Mouse (Mus musculus): ENCODE results near the gene Dcaf11.

Dcaf11 gene

GRCm38 (mm10) chr14:55559799-55560201 lies at the start of gene Dcaf11:
Dcaf11 (plus strand) TSS chr14:55560006.
- CTCF ChIA-PET, result no interaction called here

- CTCF ChIA-PET, result no interaction called here
Observed at GRCm38 (mm10) chr14:55510125-55510731, 49.6 kb upstream of the Dcaf11 start, which contains the start of gene Cpne6. Cpne6 (plus strand) TSS chr14:55510445.

DNA sequence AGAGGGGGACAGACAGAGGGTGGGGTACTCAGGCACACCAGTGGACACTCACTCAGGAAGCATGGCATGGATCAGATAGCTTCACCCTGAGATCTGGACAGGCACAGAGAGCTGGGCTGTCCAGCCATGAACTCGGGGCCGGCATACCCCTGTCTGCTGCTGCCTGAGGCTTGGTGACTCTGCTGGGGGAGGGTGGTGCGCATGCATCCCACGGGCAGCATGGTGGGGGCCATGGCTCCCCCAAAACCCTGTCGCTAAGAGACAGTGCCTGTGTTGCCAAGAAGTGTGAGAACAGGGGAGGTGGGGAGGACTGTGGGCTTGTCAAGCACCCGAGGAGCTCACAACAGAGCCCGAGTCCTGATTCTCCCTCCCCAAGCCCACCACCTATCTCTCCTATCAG lies 48.8 kb upstream of the Dcaf11 start:
- CTCF ChIA-PET, result no interaction called here

DNA sequence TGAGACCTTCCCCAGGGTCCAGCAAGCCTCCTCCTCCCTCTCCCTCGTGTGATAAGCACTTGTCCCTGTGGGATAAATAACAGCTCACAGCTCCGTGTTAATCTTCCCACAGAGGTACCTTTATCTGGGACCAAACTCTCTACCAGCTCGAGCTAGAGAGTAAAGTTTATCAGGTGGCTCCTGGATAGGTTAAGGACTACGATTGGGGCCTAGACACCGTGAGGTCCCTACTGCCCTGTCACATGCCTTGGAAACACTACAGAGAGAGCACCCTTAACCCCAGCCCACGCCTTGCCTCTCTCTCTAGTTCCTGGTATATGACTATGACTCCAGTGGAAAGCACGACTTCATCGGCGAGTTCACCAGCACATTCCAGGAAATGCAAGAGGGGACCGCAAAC lies 45.9 kb upstream of the Dcaf11 start:
- CTCF ChIA-PET, result no interaction called here

DNA sequence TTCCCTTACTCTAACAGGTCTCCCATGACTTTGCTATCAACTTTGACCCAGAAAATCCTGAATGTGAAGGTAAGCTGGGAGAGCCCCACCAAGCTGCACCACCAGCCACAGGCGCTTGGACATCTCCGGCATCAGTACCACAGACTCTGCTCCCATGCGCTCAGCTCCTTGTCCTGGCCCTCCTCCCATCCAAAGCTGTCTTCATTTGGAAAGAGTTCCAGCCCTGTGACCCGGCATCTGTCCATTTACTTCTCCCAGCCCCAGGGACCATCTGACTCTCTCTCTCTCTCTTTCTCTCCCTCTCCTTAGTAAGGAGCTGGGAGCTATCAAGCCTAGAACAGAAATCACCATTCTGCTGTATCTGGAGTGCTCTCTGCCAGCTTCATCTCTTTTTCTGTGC lies 44.0 kb upstream of the Dcaf11 start:
- CTCF ChIA-PET, result no interaction called here

DNA sequence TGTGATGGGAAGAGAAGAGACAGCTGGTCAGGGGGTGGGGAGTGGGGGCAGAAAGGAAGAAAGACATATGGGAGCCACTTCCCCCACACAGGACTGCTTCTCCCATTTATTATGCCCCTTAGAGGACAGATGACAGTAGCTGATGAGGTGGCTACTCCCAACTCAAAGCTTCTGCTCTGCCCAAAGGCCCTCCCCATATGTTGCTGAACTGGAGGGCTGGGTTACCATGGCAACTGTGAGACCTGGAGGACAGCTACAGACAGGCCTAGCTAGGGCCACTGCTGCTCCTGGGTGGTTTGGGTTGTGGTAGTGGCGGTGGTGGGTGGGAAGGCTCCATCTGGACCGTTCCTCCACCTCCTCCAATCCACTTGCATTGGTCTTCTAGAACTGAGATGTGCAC lies 40.9 kb upstream of the Dcaf11 start:
- CTCF ChIA-PET, result interaction anchor here (0.6 kb wide), 1 partner anchor 22 kb away, joined by 5 read pairs; no protein-coding TSS in a partner anchor

DNA sequence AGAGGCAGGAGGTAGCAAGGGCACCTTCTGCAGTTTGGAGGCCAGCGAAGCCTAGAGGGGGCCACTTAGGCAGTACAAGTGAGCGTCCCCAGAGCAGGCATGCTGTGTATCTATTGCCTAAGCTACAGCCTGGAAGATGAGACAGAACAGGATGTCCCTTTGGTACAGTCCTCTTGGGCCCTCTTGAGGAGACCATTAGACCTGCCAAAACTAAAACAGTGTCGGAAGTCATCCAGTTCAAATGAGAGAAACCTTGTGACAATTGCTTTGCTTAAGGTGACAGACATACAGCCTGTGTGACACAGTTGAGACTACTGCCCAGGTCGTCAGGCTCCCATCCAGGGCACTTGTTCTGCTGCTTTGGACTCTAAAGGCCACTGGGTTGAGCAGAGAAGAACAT lies 40.2 kb upstream of the Dcaf11 start:
- CTCF ChIA-PET, result no interaction called here

GRCm38 (mm10) chr14:55520451-55521361 lies 39.1 kb upstream of the Dcaf11 start:
- CTCF ChIA-PET, result interaction anchor here (0.6 kb wide), 1 partner anchor 1614 kb away, joined by 5 read pairs; no protein-coding TSS in a partner anchor

DNA sequence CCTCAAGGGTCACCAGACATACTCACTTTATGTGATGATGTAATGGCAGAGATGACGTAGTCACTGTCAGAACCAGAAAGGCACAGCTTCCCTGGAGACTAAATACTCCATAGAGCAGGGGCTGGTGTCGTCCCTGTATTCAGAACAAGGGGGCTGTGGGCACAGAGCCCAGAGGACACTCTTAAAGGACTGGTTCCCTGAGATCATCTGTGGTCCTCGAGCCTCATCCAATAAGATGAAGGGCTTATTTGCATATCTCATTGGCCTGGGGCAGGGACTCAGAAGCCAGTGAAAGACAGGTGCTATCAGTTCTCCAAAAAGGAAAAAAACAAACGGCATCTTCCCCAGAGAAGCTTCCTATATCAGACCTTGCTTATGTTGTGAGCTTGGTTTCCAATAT lies 35.7 kb upstream of the Dcaf11 start:
- CTCF ChIA-PET, result no interaction called here

DNA sequence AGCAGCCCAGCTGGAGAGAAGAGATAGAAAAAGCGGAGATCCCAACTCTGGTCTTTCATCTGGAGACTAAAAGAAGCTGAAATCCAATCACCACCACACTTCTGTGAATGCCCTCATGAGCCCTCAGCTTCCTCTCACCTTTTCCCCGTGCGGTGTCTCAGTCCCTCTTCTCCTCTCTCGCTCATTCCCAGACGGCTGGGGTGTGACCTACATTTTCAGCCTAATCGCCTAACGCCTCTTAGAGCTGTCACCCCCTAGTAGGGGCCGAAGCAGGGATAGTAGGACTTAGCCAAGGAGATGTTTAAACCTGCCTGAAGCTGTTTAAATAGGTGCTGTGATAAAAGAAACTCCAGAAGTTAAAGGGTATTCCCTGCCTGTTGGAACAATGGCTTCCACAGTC lies 35.0 kb upstream of the Dcaf11 start, which contains the start of gene Nrl:
Gene Nrl (minus strand): TSS at position 197 of the 400 bp plus-strand sequence.
- CTCF ChIA-PET, result no interaction called here

DNA sequence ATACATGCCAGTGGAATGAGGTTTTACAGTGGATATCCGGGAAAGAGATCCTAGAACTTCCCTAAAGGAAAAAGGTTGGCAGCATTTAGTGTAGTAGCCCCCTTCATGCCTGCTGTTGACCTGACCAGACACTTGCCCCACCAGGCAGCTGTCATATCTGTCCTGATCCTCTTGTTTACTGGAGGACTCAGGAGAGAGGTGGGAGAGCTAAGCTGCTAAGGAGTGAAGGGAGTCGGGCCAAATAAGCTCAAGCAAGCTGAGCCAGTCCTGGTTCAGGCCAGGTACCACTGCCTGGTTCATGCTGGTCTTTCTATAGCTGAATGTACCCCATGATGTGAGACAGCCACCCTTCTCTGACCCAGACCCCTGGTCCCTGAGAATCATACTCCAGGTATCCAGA lies 33.1 kb upstream of the Dcaf11 start:
- CTCF ChIA-PET, result interaction anchor here (0.9 kb wide), 1 partner anchor 48 kb away, joined by 5 read pairs; no protein-coding TSS in a partner anchor

DNA sequence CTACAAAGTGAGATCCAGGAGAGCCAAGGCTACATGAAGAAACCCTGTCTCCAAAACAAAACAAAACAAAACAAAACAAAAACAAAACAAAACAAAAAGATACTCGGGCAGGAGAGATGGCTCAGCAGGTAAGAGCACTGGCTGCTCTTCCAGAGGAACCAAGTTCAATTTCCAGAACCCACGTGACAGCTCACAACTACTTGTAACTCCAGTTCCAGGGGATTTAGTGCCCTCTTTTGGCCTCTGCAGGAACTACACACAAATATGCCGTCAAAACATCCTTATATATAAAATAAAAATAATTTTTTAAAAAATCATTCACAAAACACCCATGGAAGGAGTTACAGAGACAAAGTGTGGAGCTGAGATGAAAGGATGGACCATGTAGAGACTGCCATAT lies 31.9 kb upstream of the Dcaf11 start:
- CTCF ChIA-PET, result interaction anchor here (0.6 to 0.7 kb wide), 2 partner anchors 52 to 58 kb away, joined by 4 to 5 read pairs; no protein-coding TSS in a partner anchor

DNA sequence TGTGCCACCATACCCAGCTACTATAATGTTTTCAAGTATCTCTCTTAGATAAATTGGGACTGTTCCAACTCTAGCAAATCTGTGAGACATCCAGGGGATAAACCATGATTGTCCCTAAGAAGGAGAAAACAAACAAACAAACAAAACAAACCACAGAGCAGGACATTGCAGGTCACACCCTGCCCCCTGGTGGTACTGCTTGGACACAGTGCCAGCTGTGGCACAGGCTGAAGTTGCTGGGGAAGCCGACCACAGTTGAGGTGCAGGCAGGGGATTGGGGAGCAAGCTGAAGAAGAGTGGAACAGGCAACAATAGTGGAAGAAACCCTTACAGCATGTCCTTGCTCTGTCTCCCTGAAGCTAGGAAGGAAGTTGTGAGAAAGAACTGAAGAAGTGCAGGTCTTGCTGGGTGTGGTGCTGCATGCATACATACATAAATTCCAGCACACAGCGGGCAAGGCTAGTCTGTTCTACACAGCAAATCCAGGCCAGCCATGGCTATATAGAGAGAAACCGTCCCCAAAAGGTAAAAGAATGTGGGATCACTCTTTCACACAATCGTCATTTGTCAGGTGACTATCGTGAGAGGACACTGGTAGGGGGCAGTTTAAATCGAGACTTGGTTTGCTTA lies 23.6 kb upstream of the Dcaf11 start:
- CTCF ChIA-PET, result interaction anchor here (1.3 kb wide), 1 partner anchor 21 kb away, joined by 4 read pairs; no protein-coding TSS in a partner anchor

DNA sequence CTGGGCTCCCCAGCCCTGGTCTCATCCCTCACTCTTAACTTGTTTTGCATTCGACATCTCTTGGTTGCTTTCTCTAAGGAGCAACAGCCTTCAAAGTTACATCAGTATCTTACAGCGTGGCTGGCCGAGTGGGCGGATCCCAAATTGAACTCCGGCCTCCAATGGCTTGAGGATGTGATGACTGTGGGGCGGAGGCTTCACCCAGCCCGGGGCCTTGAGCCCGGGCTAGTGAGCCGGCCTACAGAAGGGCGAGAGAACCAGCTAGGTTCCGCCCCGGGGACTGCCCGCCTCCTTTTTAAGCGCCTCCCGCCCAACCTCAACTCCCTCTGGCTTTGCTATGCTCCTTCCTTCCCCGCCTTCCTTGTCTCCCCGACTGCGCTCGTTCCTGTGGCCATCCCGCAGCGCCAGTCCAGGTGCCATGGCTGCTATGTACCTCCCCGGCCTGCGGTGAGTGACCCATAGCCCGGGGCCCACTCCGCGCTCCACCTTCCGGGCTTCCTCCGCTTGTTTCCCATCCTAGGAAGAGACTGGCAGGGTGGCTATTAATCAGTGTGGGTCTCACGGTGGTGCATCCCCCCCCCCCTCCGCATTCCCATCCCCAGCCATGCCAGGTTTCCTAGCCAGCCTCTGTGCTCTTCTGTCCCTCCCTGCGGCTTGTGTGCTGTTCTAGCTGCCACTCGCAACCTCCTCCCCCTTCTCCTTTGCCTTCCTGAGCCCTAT lies 19.6 kb upstream of the Dcaf11 start, which contains the start of gene Pck2:
Gene Pck2 (plus strand): TSS at position 200 of the 720 bp plus-strand sequence.
- CTCF ChIA-PET, result interaction anchor here (0.6 to 1.4 kb wide), 3 partner anchors 13 to 60 kb away, joined by 4 to 7 read pairs (median 5); no protein-coding TSS in a partner anchor

- CTCF ChIA-PET, result interaction anchor here (0.7 to 1.4 kb wide), 2 partner anchors 13 to 16 kb away, joined by 4 to 5 read pairs; no protein-coding TSS in a partner anchor
Observed at GRCm38 (mm10) chr14:55540787-55541321, 19.0 kb upstream of the Dcaf11 start.

- CTCF ChIA-PET, result interaction anchor here (0.7 kb wide), 1 partner anchor 14 kb away, joined by 7 read pairs; no protein-coding TSS in a partner anchor
Observed at GRCm38 (mm10) chr14:55542268-55542667, 17.5 kb upstream of the Dcaf11 start.

- CTCF ChIA-PET, result no interaction called here
Observed at GRCm38 (mm10) chr14:55544334-55544733, 15.5 kb upstream of the Dcaf11 start.

- CTCF ChIA-PET, result no interaction called here
Observed at GRCm38 (mm10) chr14:55550191-55550590, 9.6 kb upstream of the Dcaf11 start.

GRCm38 (mm10) chr14:55551347-55551746 lies 8.5 kb upstream of the Dcaf11 start:
- CTCF ChIA-PET, result no interaction called here

DNA sequence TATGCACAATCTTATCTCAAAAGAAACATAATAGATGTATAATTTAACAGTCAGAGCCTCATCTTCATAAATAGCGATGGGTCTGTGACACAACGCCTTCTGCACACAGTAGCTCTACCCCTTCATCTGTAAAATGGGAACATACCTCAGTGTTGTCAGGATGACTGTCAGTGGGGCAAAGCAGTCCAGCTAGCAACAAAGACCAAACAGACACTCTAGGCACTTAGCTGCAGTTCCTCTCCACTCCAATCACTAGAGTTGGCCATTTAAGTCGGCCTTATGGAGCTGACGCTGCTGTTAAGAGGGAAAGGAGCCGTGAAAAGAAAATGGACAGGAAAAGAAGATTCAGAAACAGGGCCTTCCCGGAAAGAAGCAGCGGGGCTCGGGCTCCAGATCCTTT lies 8.0 kb upstream of the Dcaf11 start:
- CTCF ChIA-PET, result no interaction called here

DNA sequence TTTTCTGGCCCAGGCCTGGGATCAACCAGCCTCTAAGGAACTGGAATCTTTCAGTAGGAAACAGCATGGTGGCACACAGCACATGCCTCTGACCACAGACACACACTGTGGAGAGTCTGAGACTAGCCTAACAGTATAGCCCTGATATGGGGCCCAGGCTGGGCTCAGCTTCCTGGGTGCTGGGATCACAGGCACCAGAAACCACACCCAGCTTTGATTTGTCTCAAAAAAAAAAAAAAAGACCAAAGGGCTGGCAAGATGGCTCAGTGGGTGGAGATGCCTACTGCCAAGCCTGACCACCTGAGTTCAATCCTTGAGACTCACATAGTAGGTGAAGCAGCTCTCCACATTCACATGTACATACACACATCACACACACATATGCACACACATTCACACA lies 5.2 kb upstream of the Dcaf11 start:
- CTCF ChIA-PET, result interaction anchor here (0.6 kb wide), 1 partner anchor 33 kb away, joined by 6 read pairs; no protein-coding TSS in a partner anchor
